Mouse (Mus musculus): ENCODE results near the gene Prnd. TPM values are rescaled to one million over a fixed set of nuclear protein-coding genes. Genes with fewer than 3 reads are reported as not detected.

Gene Prnd
- polyA plus RNA-seq, 1 experiment from 2014 or later: 20.3 TPM

DNA sequence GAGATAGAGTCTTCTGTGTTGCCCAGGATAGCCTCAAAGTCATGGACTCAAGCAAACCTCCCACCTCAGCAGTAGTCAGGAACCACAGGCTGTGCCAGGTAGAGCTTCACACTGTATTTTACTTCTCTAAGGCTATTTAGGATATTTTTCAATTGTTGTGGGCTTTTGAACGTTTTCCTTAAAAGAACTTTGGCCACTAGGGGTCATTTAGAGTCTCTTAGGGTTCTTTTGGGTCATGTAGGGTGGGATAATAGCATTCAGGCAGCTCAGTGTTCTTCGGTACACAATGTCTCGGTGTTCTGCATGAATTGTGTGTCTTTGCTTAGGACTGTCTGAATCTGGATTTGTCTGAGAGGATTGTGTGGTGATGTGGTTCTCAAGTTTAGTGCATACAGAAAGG is 37.3 kb downstream of the Prnd start:
- Histone ChIP-seq H3K9ac (replicated peaks) (no peak overlapping the region), H3K4me2 (no peak overlapping the region), H3K4me3 (replicated peaks) (no peak overlapping the region), H3K4me1 (replicated peaks) (peaks cover 14% of the 10 kb centered on the region), H3K36me3 (no peaks in the 10 kb centered on the region), H3K27ac (no peak overlapping the region), H3K27me3 (no peaks in the 10 kb centered on the region; the same call in 1 of the 2 replicates), H3K9me3 (no peaks in the 10 kb centered on the region)
- no peak for ATAC-seq (ENCODE audit: insufficient number of reproducible peaks, insufficient read depth, low FRiP score, low TSS enrichment, low read depth)
- 50% methylated on average over 3 of the region's 3 CpGs for WGBS

DNA sequence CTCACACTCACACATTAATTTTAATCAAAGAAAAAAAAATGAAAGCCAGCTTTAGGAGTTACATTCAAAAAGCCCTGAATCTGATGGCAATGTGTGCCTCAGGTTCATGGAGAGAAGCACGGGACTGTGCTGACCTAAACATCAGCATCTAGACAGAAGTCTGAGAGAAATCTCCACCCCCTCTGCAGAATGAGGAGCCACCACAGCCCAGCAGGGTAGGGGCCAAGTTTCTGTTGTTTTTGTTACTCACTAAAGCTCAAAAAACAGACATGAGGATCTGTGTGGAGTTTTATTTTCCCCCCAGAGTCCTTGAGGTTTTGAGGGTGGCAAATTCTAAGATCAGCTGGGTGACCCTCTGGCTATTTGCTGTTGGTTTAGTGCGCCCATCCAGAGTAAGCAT is 37.9 kb downstream of the Prnd start:
- WGBS: 73% methylated on average over 2 of the region's 2 CpGs
- H3K36me3 ChIP-seq: no peaks in the 10 kb centered on the region
- no peak overlapping the region for H3K9ac ChIP-seq (replicated peaks)
- H3K4me1 ChIP-seq (replicated peaks): peaks cover 20% of the 10 kb centered on the region
- no peak for ATAC-seq (ENCODE audit: insufficient number of reproducible peaks, insufficient read depth, low FRiP score, low TSS enrichment, low read depth)
- H3K27ac ChIP-seq: no peak overlapping the region
- H3K4me2 ChIP-seq: no peak overlapping the region
- H3K9me3 ChIP-seq: no peaks in the 10 kb centered on the region
- H3K4me3 ChIP-seq (replicated peaks): no peak overlapping the region
- no peaks in the 10 kb centered on the region; the same call in 1 of the 2 replicates for H3K27me3 ChIP-seq

DNA sequence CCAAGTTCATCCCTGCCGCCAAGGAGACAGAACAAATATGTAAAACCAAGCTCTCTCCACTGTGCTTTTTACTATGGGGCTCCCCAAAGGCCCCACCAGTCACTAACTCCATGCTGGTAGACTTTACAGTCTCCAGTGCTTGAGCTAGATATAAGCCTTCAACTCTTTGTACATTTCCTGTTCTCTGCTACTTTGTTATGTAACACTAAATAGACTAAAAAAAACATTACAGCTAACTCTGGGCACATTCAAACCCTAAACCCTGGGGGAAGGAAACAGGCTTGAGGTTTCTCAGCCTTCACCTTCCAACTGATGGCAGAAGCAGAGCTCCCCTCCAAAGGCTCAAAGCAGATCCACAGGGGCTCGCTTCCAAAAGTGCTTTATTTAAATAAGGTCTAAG is 41.8 kb downstream of the Prnd start:
- Histone ChIP-seq H3K4me2 (no peak overlapping the region), H3K4me3 (replicated peaks) (no peak overlapping the region), H3K27me3 (peaks cover 15% of the 10 kb centered on the region), H3K9ac (replicated peaks) (no peak overlapping the region), H3K9me3 (no peaks in the 10 kb centered on the region), H3K36me3 (no peaks in the 10 kb centered on the region; the same call in 1 of the 2 replicates), H3K27ac (no peak overlapping the region), H3K4me1 (replicated peaks) (peaks cover 35% of the 10 kb centered on the region)
- ATAC-seq (ENCODE audit: insufficient number of reproducible peaks, insufficient read depth, low FRiP score, low TSS enrichment, low read depth): no peak
- 78% methylated on average over 2 of the region's 2 CpGs for WGBS

DNA sequence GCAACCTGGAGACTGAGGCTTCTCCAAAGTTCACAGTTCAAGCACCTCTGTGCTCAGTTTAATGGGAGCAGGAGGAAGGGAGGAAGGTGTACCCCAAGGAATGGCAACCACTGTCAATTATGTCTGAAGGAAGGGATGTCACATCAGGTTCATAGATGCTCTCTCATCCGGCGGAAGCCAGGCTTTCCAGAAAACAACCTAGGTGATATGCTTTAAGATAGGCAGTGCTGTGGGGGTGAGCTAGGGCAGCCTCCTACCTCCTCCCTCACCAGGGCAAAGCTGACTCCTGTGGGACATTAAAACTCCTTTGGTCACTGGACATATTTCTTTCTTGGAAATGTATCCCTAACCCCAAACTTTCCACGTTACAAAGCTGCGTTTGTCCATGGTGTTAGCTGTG is 42.5 kb downstream of the Prnd start:
- Histone ChIP-seq H3K27ac (0 out of 2 replicates have a peak overlapping the region, but pooled peaks have one; percentile 1), H3K4me1 (replicated peaks) (peaks cover 36% of the 10 kb centered on the region), H3K9me3 (no peaks in the 10 kb centered on the region), H3K27me3 (peaks cover 15% of the 10 kb centered on the region), H3K4me3 (replicated peaks) (no peak overlapping the region), H3K9ac (replicated peaks) (no peak overlapping the region), H3K4me2 (peak overlapping the region; percentile 42), H3K36me3 (no peaks in the 10 kb centered on the region; the same call in 1 of the 2 replicates)
- 58% methylated on average over 4 of the region's 4 CpGs for WGBS
- no peak for ATAC-seq (ENCODE audit: insufficient number of reproducible peaks, insufficient read depth, low FRiP score, low TSS enrichment, low read depth)

DNA sequence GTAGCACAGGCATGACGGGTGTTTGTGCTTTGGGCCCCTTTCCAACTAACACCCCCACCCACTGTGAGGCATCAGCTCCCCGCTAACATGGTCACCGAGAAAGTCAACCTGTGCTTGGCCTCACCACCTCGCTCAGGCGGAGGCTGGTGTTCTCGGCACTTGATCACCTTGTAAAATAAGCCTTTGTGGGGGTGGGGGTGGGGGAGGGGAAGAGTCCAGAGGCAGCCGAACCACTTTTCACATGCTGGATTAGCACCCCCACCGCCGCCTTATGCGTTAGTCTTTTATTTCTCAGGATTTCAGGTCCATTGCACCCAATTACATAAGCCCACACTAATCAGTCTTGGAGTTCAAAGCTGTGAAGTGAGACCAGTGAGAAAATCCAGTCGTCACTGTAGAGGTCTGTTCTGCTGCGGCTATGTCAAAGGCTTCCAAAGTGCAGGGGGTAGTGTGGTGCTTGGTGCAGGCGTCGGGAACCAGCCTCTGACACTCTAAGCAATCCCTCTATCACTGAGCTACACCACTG is 43.0 kb downstream of the Prnd start:
- 0 out of 2 replicates have a peak overlapping the region, but pooled peaks have one; percentile 3 for H3K4me3 ChIP-seq (replicated peaks)
- no peaks in the 10 kb centered on the region for H3K9me3 ChIP-seq
- peak overlapping the region; percentile 42 for H3K4me2 ChIP-seq
- peak; percentile 76 for ATAC-seq (ENCODE audit: insufficient number of reproducible peaks, insufficient read depth, low FRiP score, low TSS enrichment, low read depth)
- H3K9ac ChIP-seq (replicated peaks): no peak overlapping the region
- WGBS: 7% methylated on average over 14 of the region's 14 CpGs
- peaks cover 15% of the 10 kb centered on the region for H3K27me3 ChIP-seq
- 0 out of 2 replicates have a peak overlapping the region, but pooled peaks have one; percentile 1 for H3K27ac ChIP-seq
- H3K4me1 ChIP-seq (replicated peaks): peaks cover 36% of the 10 kb centered on the region
- no peaks in the 10 kb centered on the region; the same call in 1 of the 2 replicates for H3K36me3 ChIP-seq

DNA sequence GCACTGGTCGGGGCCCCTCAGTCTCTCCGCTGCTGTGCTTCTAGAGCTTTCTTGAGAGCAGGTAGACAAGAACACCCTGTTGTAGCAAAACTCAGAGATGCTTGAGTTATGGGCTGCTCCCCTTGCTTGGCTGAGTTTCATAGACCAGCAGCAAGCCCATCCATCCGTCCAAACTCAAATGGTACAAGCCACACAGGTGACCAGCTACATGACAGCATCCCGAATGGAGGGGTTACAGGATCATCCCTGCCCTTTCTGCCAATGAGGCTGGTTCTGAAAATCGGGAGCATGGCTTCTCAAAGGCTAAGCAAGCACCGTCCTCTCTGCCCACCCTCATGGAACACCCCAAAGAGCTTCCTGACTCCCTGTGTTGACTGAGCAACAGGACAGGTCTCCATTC is 44.3 kb downstream of the Prnd start:
- Histone ChIP-seq H3K9ac (replicated peaks) (no peak overlapping the region), H3K9me3 (no peaks in the 10 kb centered on the region), H3K27ac (no peak overlapping the region), H3K4me1 (replicated peaks) (peaks cover 36% of the 10 kb centered on the region), H3K4me2 (no peak overlapping the region), H3K4me3 (replicated peaks) (no peak overlapping the region), H3K36me3 (no peaks in the 10 kb centered on the region; the same call in 1 of the 2 replicates), H3K27me3 (peaks cover 15% of the 10 kb centered on the region)
- WGBS: 87% methylated on average over 6 of the region's 6 CpGs
- ATAC-seq (ENCODE audit: insufficient number of reproducible peaks, insufficient read depth, low FRiP score, low TSS enrichment, low read depth): no peak

DNA sequence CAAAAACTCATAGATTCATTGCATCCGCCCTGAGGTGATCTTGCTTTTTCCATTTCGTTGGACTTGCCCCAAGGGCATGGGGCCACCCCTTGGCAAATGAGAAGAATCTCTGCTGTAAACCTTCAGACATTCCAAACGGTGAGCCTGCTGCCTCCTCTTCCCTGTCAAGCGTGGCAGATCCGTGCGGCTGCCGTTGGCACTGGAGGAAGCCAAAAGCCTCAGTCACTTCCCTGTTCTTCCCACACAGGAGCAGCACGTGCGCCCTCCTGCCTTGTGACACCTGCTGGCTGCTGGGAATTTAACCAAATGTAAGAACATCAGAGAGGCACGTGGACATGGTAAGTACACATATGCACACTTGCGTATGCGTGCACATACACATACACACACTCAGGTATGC is 45.1 kb downstream of the Prnd start:
- WGBS: 85% methylated on average over 12 of the region's 12 CpGs
- peaks cover 36% of the 10 kb centered on the region for H3K4me1 ChIP-seq (replicated peaks)
- H3K27me3 ChIP-seq: peaks cover 15% of the 10 kb centered on the region
- H3K9me3 ChIP-seq: no peaks in the 10 kb centered on the region
- H3K27ac ChIP-seq: no peak overlapping the region
- no peak overlapping the region for H3K4me2 ChIP-seq
- ATAC-seq (ENCODE audit: insufficient number of reproducible peaks, insufficient read depth, low FRiP score, low TSS enrichment, low read depth): no peak
- H3K36me3 ChIP-seq: no peaks in the 10 kb centered on the region; the same call in 1 of the 2 replicates
- H3K9ac ChIP-seq (replicated peaks): no peak overlapping the region
- H3K4me3 ChIP-seq (replicated peaks): no peak overlapping the region

DNA sequence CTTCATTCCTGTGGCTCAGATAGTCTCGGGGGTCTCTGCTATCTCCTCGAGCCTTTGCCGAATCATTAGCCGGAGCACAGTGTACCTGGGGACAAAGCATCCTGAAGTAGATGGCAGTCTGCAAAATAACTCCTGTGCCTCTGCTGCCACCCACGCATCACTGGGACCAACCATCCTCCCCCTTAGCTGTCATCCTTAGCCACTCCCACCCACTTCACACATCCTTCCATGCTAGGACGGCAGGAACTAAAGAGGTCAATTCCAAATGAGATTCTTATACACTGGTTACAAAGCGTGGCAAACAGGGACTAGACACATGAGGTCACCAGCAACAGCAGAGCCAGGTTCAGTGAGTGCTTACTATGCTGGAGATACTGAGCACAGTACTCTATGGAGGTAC is 45.7 kb downstream of the Prnd start:
- Histone ChIP-seq H3K36me3 (no peaks in the 10 kb centered on the region; the same call in 1 of the 2 replicates), H3K27ac (no peak overlapping the region), H3K9me3 (no peaks in the 10 kb centered on the region), H3K4me2 (no peak overlapping the region), H3K4me3 (replicated peaks) (no peak overlapping the region), H3K27me3 (peaks cover 15% of the 10 kb centered on the region), H3K9ac (replicated peaks) (no peak overlapping the region), H3K4me1 (replicated peaks) (peaks cover 36% of the 10 kb centered on the region)
- no peak for ATAC-seq (ENCODE audit: insufficient number of reproducible peaks, insufficient read depth, low FRiP score, low TSS enrichment, low read depth)
- WGBS: 78% methylated on average over 7 of the region's 7 CpGs

DNA sequence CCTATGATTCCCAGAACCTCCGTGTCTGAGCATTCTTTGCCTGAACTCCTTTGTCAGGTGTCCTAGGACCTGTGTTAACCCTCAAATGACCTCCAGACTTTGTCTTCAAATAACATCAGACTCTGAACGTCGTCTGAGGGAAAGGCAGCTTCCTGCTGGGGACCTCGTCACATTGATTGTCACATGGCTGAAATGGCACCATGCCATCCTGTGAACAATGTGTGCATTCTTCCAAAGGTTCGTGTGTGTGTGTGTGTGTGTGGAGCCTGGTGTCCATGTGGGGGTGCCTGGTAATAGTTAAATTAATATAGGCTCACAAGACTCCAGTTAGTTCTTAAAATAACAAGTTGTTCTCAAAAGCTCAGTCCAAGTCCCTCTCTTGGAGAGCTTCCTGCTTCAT is 46.7 kb downstream of the Prnd start:
- Histone ChIP-seq H3K36me3 (no peaks in the 10 kb centered on the region; the same call in 1 of the 2 replicates), H3K9me3 (no peaks in the 10 kb centered on the region), H3K27me3 (peaks cover 15% of the 10 kb centered on the region), H3K27ac (no peak overlapping the region), H3K4me1 (replicated peaks) (peaks cover 26% of the 10 kb centered on the region), H3K4me2 (no peak overlapping the region), H3K9ac (replicated peaks) (no peak overlapping the region), H3K4me3 (replicated peaks) (no peak overlapping the region)
- WGBS: 52% methylated on average over 5 of the region's 5 CpGs
- ATAC-seq (ENCODE audit: insufficient number of reproducible peaks, insufficient read depth, low FRiP score, low TSS enrichment, low read depth): no peak

DNA sequence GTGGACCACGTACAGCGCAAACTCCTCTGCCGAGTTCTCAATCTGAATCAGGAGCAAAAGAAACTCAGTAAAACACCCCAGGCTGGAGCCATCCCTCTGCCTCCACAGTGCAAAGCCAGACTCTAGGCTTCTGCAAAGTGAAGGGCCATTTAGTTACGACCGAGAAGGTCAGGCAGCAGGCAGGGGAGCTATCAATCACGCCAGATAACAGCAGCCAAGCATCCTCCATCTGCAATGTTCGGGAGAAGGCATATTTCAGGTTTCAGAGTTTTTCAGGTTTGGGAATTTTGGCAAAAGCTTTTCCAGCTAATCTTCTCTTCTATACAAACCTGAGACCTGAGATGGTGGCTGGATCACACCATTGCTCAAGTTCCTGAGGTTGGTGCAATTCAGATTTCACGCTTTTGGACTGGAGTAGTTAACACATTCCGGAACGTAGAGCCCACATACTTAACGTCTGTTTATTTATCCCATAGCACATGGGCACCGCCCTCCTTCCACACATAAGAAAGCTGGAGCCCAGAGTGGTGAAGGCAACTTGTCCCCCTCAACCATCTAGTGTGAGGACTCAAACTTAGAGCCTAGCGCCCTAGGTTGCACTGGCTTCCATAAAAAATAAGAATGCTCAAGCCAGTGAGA is 51.2 kb downstream of the Prnd start:
- no peak overlapping the region for H3K9ac ChIP-seq (replicated peaks)

DNA sequence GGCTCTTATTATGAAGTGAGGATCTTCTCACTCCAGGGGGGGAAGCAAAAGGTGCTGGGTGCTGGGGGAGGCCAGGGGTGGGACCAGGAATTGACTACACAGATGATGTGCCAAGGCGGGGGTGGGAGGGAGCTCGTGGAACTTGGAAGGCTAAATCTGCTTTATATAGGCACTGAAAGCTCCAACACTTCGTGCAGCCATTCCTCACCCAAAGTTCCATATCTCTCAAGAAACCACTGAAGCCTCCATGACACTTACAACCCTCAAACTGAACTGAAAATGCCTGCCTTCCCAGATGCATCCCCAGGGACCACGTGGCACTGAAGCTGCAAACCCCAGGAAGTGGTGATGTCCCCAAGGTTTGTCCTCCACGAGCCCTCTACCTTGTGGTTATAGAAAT is 53.3 kb downstream of the Prnd start:
- Histone ChIP-seq H3K4me2 (no peak overlapping the region), H3K27me3 (no peaks in the 10 kb centered on the region), H3K9ac (replicated peaks) (no peak overlapping the region), H3K4me3 (replicated peaks) (no peak overlapping the region), H3K27ac (no peak overlapping the region), H3K4me1 (replicated peaks) (peaks cover 48% of the 10 kb centered on the region), H3K36me3 (no peaks in the 10 kb centered on the region), H3K9me3 (no peaks in the 10 kb centered on the region)
- ATAC-seq (ENCODE audit: insufficient number of reproducible peaks, insufficient read depth, low FRiP score, low TSS enrichment, low read depth): no peak
- 74% methylated on average over 5 of the region's 5 CpGs for WGBS

More for the DNA sequence above, 51.2 kb downstream of the Prnd start:
- peaks cover 32% of the 10 kb centered on the region for H3K4me1 ChIP-seq (replicated peaks)
- no peak overlapping the region for H3K4me3 ChIP-seq (replicated peaks)
- ATAC-seq (ENCODE audit: insufficient number of reproducible peaks, insufficient read depth, low FRiP score, low TSS enrichment, low read depth): no peak
- H3K36me3 ChIP-seq: no peaks in the 10 kb centered on the region
- H3K4me2 ChIP-seq: no peak overlapping the region
- H3K27ac ChIP-seq: no peak overlapping the region
- WGBS: 39% methylated on average over 13 of the region's 13 CpGs
- no peaks in the 10 kb centered on the region for H3K9me3 ChIP-seq
- H3K27me3 ChIP-seq: no peaks in the 10 kb centered on the region

Measured in limb, embryonic 12.5 days (tissue).